Comparison of ENCODE assay signal across 14 mouse cellular contexts in the genomic region with DNA sequence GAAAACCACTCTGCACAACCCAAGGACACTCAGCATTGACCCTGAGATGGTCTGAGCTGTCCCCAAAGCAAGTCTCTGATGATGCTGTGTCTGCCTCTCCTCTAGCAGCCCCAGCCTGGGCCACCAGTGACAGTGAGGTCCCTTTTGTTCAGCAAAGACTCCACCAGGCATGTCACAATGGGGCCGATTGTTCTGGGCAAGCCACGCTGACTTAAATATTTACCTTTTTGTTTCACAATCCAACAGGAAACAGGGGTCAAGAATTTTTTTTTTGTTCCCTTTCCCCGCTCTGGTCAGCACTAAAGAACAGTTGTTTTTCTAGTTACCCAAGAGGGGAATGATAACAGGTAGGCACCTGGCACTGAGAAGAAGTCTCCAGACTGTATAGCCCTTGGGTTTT.
DNase-seq lines count a peak whose midpoint lies in the region; ATAC-seq and TF ChIP-seq lines count a peak whose summit lies in the region.
"Had no signal": no experiment of that assay in that cellular context is flagged by ENCODE, and none has a peak within 500 bp of the region (broad histone marks: within the 10 kb centered on the region; RNA-seq: fewer than 3 reads in every experiment).

No protein-coding gene starts in this region.

- H3K9me3 ChIP-seq in embryonic facial prominence, embryonic 12.5 days: no peaks in the 10 kb centered on the region
- no peaks in the 10 kb centered on the region for H3K9me3 ChIP-seq in liver, embryonic 15.5 days (replicated peaks)

- ATAC-seq in embryonic facial prominence, embryonic 12.5 days (ENCODE audit: insufficient number of reproducible peaks, insufficient read depth, low FRiP score, low TSS enrichment): no peak
- peak; percentile 45; the same call in 1 of the 2 replicates for ATAC-seq in liver, embryonic 15.5 days (ENCODE audit: insufficient read depth)

- intact Hi-C loops in heart, postnatal 25 days (cut with DNase I): loop anchor here (5.0 kb wide), 1 partner anchor 89 kb away; no protein-coding TSS in a partner anchor

- 36% methylated on average over 3 of the region's 3 CpGs for WGBS in embryonic facial prominence, embryonic 12.5 days
- 37% methylated on average over 3 of the region's 3 CpGs for WGBS in liver, embryonic 15.5 days (ENCODE audit: insufficient replicate concordance)
- WGBS in thymus, adult 2 months: 94% methylated on average over 3 of the region's 3 CpGs

- H3K4me1 ChIP-seq in embryonic facial prominence, embryonic 12.5 days: peaks cover 29% of the 10 kb centered on the region
- peaks cover 23% of the 10 kb centered on the region for H3K4me1 ChIP-seq in liver, embryonic 15.5 days (replicated peaks)
- no peaks in the 10 kb centered on the region for H3K4me1 ChIP-seq in thymus, adult 2 months (replicated peaks; ENCODE audit: control insufficient read depth, insufficient read depth, low read length)

- H3K9ac ChIP-seq in embryonic facial prominence, embryonic 12.5 days: no peak overlapping the region
- no peak overlapping the region for H3K9ac ChIP-seq in liver, embryonic 15.5 days

- no peak overlapping the region for H3K4me2 ChIP-seq in embryonic facial prominence, embryonic 12.5 days (replicated peaks)
- no peak overlapping the region for H3K4me2 ChIP-seq in liver, embryonic 15.5 days

- H3K27me3 ChIP-seq in embryonic facial prominence, embryonic 12.5 days: no peaks in the 10 kb centered on the region
- H3K27me3 ChIP-seq in liver, embryonic 15.5 days: no peaks in the 10 kb centered on the region
- no peaks in the 10 kb centered on the region for H3K27me3 ChIP-seq in thymus, adult 2 months (ENCODE audit: control insufficient read depth, insufficient read depth, low read length)

- H3K36me3 ChIP-seq in embryonic facial prominence, embryonic 12.5 days: no peaks in the 10 kb centered on the region
- H3K36me3 ChIP-seq in liver, embryonic 15.5 days (replicated peaks): no peaks in the 10 kb centered on the region
- no peaks in the 10 kb centered on the region for H3K36me3 ChIP-seq in thymus, adult 2 months (ENCODE audit: control insufficient read depth, insufficient read depth, low read length)

- peak; percentile 59 for DNase-seq in adrenal gland, postnatal 14 days
- no peak for DNase-seq in adrenal gland, postnatal 4 days (ENCODE audit: low spot score in 2 of 2)
- peak; percentile 68 for DNase-seq in retina, postnatal 1 day
- DNase-seq in thymus, adult 2 months: no peak
- no peak for DNase-seq in spleen, postnatal 36 days (ENCODE audit: low spot score in 2 of 2)
- no peak for DNase-seq in heart, postnatal 25 days (ENCODE audit: low spot score)
- DNase-seq: cerebellum, adult 2 months; heart, adult 2 months; heart, postnatal 36 days; kidney, adult 11 months; kidney, postnatal 4 days had no signal

- no peak for TF ChIP-seq CTCF in thymus, adult 2 months (IDR thresholded peaks at IDR 0.05; ENCODE audit: borderline replicate concordance, control insufficient read depth, extremely low read depth, insufficient read depth, low read length, poor library complexity)

- H3K4me3 ChIP-seq in embryonic facial prominence, embryonic 12.5 days: no peak overlapping the region
- no peak overlapping the region for H3K4me3 ChIP-seq in liver, embryonic 15.5 days (replicated peaks)
- no peak overlapping the region for H3K4me3 ChIP-seq in thymus, adult 2 months (ENCODE audit: control insufficient read depth, insufficient read depth, low read length)
- H3K4me3 ChIP-seq: heart, adult 2 months; left cerebral cortex, adult 2 months had no signal

- H3K27ac ChIP-seq in embryonic facial prominence, embryonic 12.5 days: 0 out of 2 replicates have a peak overlapping the region, but pooled peaks have one; percentile 31
- peak overlapping the region; percentile 71 for H3K27ac ChIP-seq in liver, embryonic 15.5 days (replicated peaks)
- H3K27ac ChIP-seq in thymus, adult 2 months (ENCODE audit: control insufficient read depth, insufficient read depth, low read length): no peak overlapping the region
- H3K27ac ChIP-seq: heart, adult 2 months; left cerebral cortex, adult 2 months had no signal

- no peak for TF ChIP-seq POLR2A in thymus, adult 2 months (IDR thresholded peaks at IDR 0.05; ENCODE audit: control insufficient read depth, extremely low read depth, insufficient read depth, low read length, poor library complexity)

Comparison
In these comparisons a context has a peak if more than half of its experiments do, and no peak if none do; other contexts are left out.
1. DNase-seq: peak in adrenal gland, postnatal 14 days (single experiment) and retina, postnatal 1 day (single experiment); none in adrenal gland, postnatal 4 days (0 of 2), thymus, adult 2 months (single experiment), spleen, postnatal 36 days (0 of 2) and heart, postnatal 25 days (single experiment).